Mouse (Mus musculus) liver, postnatal 0 days (tissue): Measurements from ENCODE around the gene Slc15a1. TPM values are rescaled to one million over a fixed set of nuclear protein-coding genes. Genes with fewer than 3 reads are reported as not detected.

Experiments used
- ATAC-seq: fragments of 200-750 bp; cut with Nextera tagmentation; 2 replicates; pipeline ENCODE4 v1.8.0; 2017; ENCODE audit warnings: mild to moderate bottlenecking, moderate library complexity
- DNase-seq: peaks from one replicate; pipeline ENCODE4 v3.0.0-alpha.2; 2016
- H3K27ac ChIP-seq: fragments of 300-500 bp; sonication (generic); 2 replicates; pipeline ENCODE4 v1.5.1; 2014; ENCODE audit warnings: antibody characterized with exemption, moderate library complexity, mild to moderate bottlenecking, low read depth
- H3K27me3 ChIP-seq: fragments of 300-500 bp; sonication (generic); 2 replicates; pipeline ENCODE4 v1.6.1; 2014; ENCODE audit warnings: low read length, control low read depth, mixed read lengths; ENCODE audit not compliant: insufficient read depth
- H3K36me3 ChIP-seq: fragments of 300-500 bp; sonication (generic); replicated peaks from 2 replicates; pipeline ENCODE4 v1.6.1; 2014; ENCODE audit warnings: mild to moderate bottlenecking, control low read depth, low read length, moderate library complexity, mixed read lengths; ENCODE audit not compliant: insufficient read depth
- H3K4me1 ChIP-seq: fragments of 300-500 bp; sonication (generic); 2 replicates; pipeline ENCODE4 v1.6.1; 2014; ENCODE audit warnings: antibody characterized with exemption, mild to moderate bottlenecking, control low read depth; ENCODE audit not compliant: insufficient read depth
- H3K4me2 ChIP-seq: fragments of 300-500 bp; sonication (generic); 2 replicates; pipeline ENCODE4 v1.6.1; 2014; ENCODE audit warnings: low read depth, mild to moderate bottlenecking, low read length, moderate library complexity, mixed read lengths
- H3K4me3 ChIP-seq: fragments of 300-500 bp; sonication (generic); 2 replicates; pipeline ENCODE4 v1.5.1; 2014; ENCODE audit warnings: low read depth, low read length
- H3K9ac ChIP-seq: fragments of 300-500 bp; sonication (generic); replicated peaks from 2 replicates; pipeline ENCODE4 v1.6.1; 2014; ENCODE audit warnings: mild to moderate bottlenecking, moderate library complexity
- H3K9me3 ChIP-seq: fragments of 300-500 bp; sonication (generic); 2 replicates; pipeline ENCODE4 v1.6.1; 2016; ENCODE audit warnings: mild to moderate bottlenecking, control low read depth, low read length, mixed read lengths
- CTCF ChIP-seq: sonication (generic); IDR thresholded peaks from 2 replicates; pipeline ENCODE4 v1.5.1; 2016; ENCODE audit warnings: antibody characterized with exemption, low read depth
- EP300 ChIP-seq: IDR thresholded peaks from 2 replicates; pipeline ENCODE4 v1.6.1; 2016; ENCODE audit warnings: antibody characterized with exemption, low read depth, mild to moderate bottlenecking
- WGBS: fragments of 180-500 bp; shearing (Covaris S2); extraction: QIAGEN DNeasy Blood & Tissue Kit; methylation state at CpG from one replicate; pipeline ENCODE4 v1.1.7; 2014; ENCODE audit not compliant: insufficient replicate concordance; 5-methylcytosine and 5-hydroxymethylcytosine counted together
- polyA plus RNA-seq: library from polyadenylated mRNA; unstranded; fragments of >200 nt; fragmentation: Nextera tagmentation; extraction: Ambion mirVana; gene quantifications from 2 replicates; pipeline ENCODE4 v1.2.1, GENCODE M21; 2015

The Slc15a1 gene
- polyA plus RNA-seq, 1 experiment from 2014 or later = not detected

- no peaks in the 10 kb centered on the region for H3K9me3 ChIP-seq
- H3K4me3 ChIP-seq = no peak overlapping the region
- DNase-seq (no peak), ATAC-seq (no peak)
- no peak overlapping the region for H3K27ac ChIP-seq
- H3K4me1 ChIP-seq = no peaks in the 10 kb centered on the region
- TF ChIP-seq CTCF (no peak), EP300 (no peak)
- no peak overlapping the region for H3K9ac ChIP-seq
- H3K27me3 ChIP-seq = no peaks in the 10 kb centered on the region
- H3K36me3 ChIP-seq = no peaks in the 10 kb centered on the region
- 74% methylated on average over 1 of the region's 1 CpGs for WGBS
- H3K4me2 ChIP-seq = no peak overlapping the region
Observed at GRCm38 (mm10) chr14:121458521-121458920, 46.5 kb downstream of the Slc15a1 start.

- Histone ChIP-seq H3K4me1 (no peaks in the 10 kb centered on the region), H3K27ac (no peak overlapping the region), H3K4me2 (no peak overlapping the region), H3K4me3 (no peak overlapping the region), H3K9ac (no peak overlapping the region), H3K27me3 (no peaks in the 10 kb centered on the region), H3K36me3 (no peaks in the 10 kb centered on the region), H3K9me3 (no peaks in the 10 kb centered on the region)
- ATAC-seq (no peak), DNase-seq (no peak)
- TF ChIP-seq EP300 (no peak), CTCF (no peak)
- 67% methylated on average over 6 of the region's 6 CpGs for WGBS
Observed at GRCm38 (mm10) chr14:121457536-121457935, 47.5 kb downstream of the Slc15a1 start.

GRCm38 (mm10) chr14:121456416-121457285 is 48.4 kb downstream of the Slc15a1 start:
- TF ChIP-seq CTCF = no peak
- TF ChIP-seq EP300 = no peak
- DNase-seq = no peak
- Histone ChIP-seq H3K4me3 (no peak overlapping the region), H3K36me3 (no peaks in the 10 kb centered on the region), H3K9ac (no peak overlapping the region), H3K4me1 (no peaks in the 10 kb centered on the region), H3K27ac (no peak overlapping the region), H3K9me3 (no peaks in the 10 kb centered on the region), H3K4me2 (no peak overlapping the region), H3K27me3 (no peaks in the 10 kb centered on the region)
- no peak for ATAC-seq
- WGBS = 67% methylated on average over 11 of the region's 11 CpGs

- H3K4me2 ChIP-seq = no peak overlapping the region
- H3K4me1 ChIP-seq = no peaks in the 10 kb centered on the region
- ATAC-seq = no peak
- H3K27ac ChIP-seq = no peak overlapping the region
- H3K27me3 ChIP-seq = no peaks in the 10 kb centered on the region
- DNase-seq = no peak
- no peak overlapping the region for H3K9ac ChIP-seq
- TF ChIP-seq CTCF (no peak), EP300 (no peak)
- H3K36me3 ChIP-seq = no peaks in the 10 kb centered on the region
- no peak overlapping the region for H3K4me3 ChIP-seq
- H3K9me3 ChIP-seq = no peaks in the 10 kb centered on the region
- WGBS = 67% methylated on average over 15 of the region's 15 CpGs
Observed at GRCm38 (mm10) chr14:121455976-121456375, 49.1 kb downstream of the Slc15a1 start.

GRCm38 (mm10) chr14:121455527-121455926 is 49.5 kb downstream of the Slc15a1 start:
- H3K4me2 ChIP-seq = no peak overlapping the region
- H3K27me3 ChIP-seq = no peaks in the 10 kb centered on the region
- TF ChIP-seq CTCF (peak; percentile 93), EP300 (no peak)
- WGBS = 4% methylated on average over 6 of the region's 6 CpGs
- no peak overlapping the region for H3K27ac ChIP-seq
- H3K36me3 ChIP-seq = no peaks in the 10 kb centered on the region
- H3K4me3 ChIP-seq = no peak overlapping the region
- no peak for ATAC-seq
- DNase-seq = peak; percentile 78
- H3K4me1 ChIP-seq = peaks cover 4% of the 10 kb centered on the region; the same call in 1 of the 2 replicates
- no peaks in the 10 kb centered on the region for H3K9me3 ChIP-seq
- no peak overlapping the region for H3K9ac ChIP-seq

- no peak overlapping the region for H3K4me2 ChIP-seq
- no peak overlapping the region for H3K27ac ChIP-seq
- no peak overlapping the region for H3K9ac ChIP-seq
- ATAC-seq (no peak), DNase-seq (no peak)
- peaks cover 10% of the 10 kb centered on the region; the same call in 1 of the 2 replicates for H3K4me1 ChIP-seq
- no peak overlapping the region for H3K4me3 ChIP-seq
- WGBS = 46% methylated on average over 3 of the region's 3 CpGs
- H3K36me3 ChIP-seq = no peaks in the 10 kb centered on the region
- H3K27me3 ChIP-seq = no peaks in the 10 kb centered on the region
- no peaks in the 10 kb centered on the region for H3K9me3 ChIP-seq
- TF ChIP-seq EP300 (no peak), CTCF (no peak)
Observed at GRCm38 (mm10) chr14:121453130-121453529, 51.9 kb downstream of the Slc15a1 start.
